Mouse (Mus musculus) forebrain, postnatal 0 days (tissue): ENCODE data around the gene Prr23a2. TPM values are rescaled to one million over a fixed set of nuclear protein-coding genes. Genes with fewer than 3 reads are reported as not detected.
"Not testable (repeated sequence)": the region's sequence is repeated elsewhere in the genome, so short reads cannot be mapped to it uniquely, and the experiment has no call there.

Experiments used
- ATAC-seq: fragments of 200-750 bp; cut with Nextera tagmentation; 2 replicates; pipeline ENCODE4 v1.8.0; 2017; ENCODE audit warnings: mild to moderate bottlenecking, moderate library complexity
- DNase-seq: peaks from one replicate; pipeline ENCODE4 v3.0.0-alpha.2; 2015
- H3K27ac ChIP-seq: fragments of 300-500 bp; sonication (generic); 2 replicates; pipeline ENCODE4 v1.5.1; 2014; ENCODE audit warnings: low read depth, mild to moderate bottlenecking, antibody characterized with exemption, low read length, moderate library complexity, mixed read lengths
- H3K27me3 ChIP-seq: fragments of 300-500 bp; sonication (generic); 2 replicates; pipeline ENCODE4 v1.6.1; 2014; ENCODE audit warnings: mild to moderate bottlenecking, low read length, mixed read lengths; ENCODE audit not compliant: insufficient read depth
- H3K36me3 ChIP-seq: fragments of 300-500 bp; sonication (generic); 2 replicates; pipeline ENCODE4 v1.6.1; 2014; ENCODE audit warnings: mild to moderate bottlenecking, moderate library complexity; ENCODE audit not compliant: insufficient read depth
- H3K4me1 ChIP-seq: fragments of 300-500 bp; sonication (generic); 2 replicates; pipeline ENCODE4 v1.6.1; 2014; ENCODE audit warnings: antibody characterized with exemption; ENCODE audit not compliant: insufficient read depth
- H3K4me2 ChIP-seq: fragments of 300-500 bp; sonication (generic); 2 replicates; pipeline ENCODE4 v1.6.1; 2014; ENCODE audit warnings: low read depth, mild to moderate bottlenecking, moderate library complexity
- H3K4me3 ChIP-seq: fragments of 300-500 bp; sonication (generic); 2 replicates; pipeline ENCODE4 v1.5.1; 2014; ENCODE audit warnings: low read depth, low read length, mixed read lengths
- H3K9ac ChIP-seq: fragments of 300-500 bp; sonication (generic); 2 replicates; pipeline ENCODE4 v1.6.1; 2014; ENCODE audit warnings: mild to moderate bottlenecking
- H3K9me3 ChIP-seq: fragments of 300-500 bp; sonication (generic); 2 replicates; pipeline ENCODE4 v1.6.1; 2016; ENCODE audit warnings: low read length
- CTCF ChIP-seq: sonication (generic); IDR thresholded peaks from 2 replicates; pipeline ENCODE4 v1.5.1; 2016; ENCODE audit warnings: antibody characterized with exemption, control low read depth, low read depth
- WGBS: fragments of 180-500 bp; shearing (Covaris S2); extraction: QIAGEN DNeasy Blood & Tissue Kit; methylation state at CpG from one replicate; pipeline ENCODE4 v1.1.7; 2014; 5-methylcytosine and 5-hydroxymethylcytosine counted together
- polyA plus RNA-seq: library from polyadenylated mRNA; unstranded; fragments of >200 nt; fragmentation: Nextera tagmentation; extraction: Ambion mirVana; gene quantifications from 2 replicates; pipeline ENCODE4 v1.2.1, GENCODE M21; 2015
- total RNA-seq: library from RNA; depleted of rRNA; stranded (reverse); fragments of >200 nt; gene quantifications from 2 replicates; pipeline ENCODE4 v1.2.3, GENCODE M21; 2014; rRNA removed

Gene Prr23a2
- total RNA-seq = not detected in 2 replicates
- not detected in 2 replicates for polyA plus RNA-seq

DNA sequence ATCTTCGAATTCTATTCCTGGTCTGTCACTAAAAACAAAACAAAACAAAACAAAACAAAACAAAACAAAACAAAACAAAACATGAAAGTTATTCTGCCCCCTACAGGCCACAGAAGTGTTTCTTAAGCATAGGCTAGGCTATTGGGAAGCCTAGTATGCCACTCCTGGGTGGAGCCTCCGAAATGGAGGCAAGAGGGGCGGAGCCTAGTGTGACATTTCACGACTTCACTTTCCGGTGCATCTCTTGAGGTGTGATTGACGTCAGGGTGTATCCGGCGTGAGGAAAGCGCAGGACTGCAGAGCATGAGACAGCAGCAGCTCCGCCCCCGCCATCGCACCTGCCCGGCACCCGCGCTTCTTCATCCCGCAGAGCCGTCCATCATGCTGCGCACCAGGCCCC is at the start of gene Prr23a2:
Gene Prr23a2, plus strand, starts transcription at position 285 of the 400 bp plus-strand sequence.
- no peaks in the 10 kb centered on the region for H3K4me1 ChIP-seq
- H3K9ac ChIP-seq = no peak within 1 kb of the TSS
- no peak for TF ChIP-seq CTCF
- no peak for ATAC-seq
- no peaks in the 10 kb centered on the region for H3K36me3 ChIP-seq
- H3K27ac ChIP-seq = no peak within 1 kb of the TSS
- no peak within 1 kb of the TSS for H3K4me3 ChIP-seq
- no peaks in the 10 kb centered on the region for H3K9me3 ChIP-seq
- H3K27me3 ChIP-seq = no peaks in the 10 kb centered on the region
- DNase-seq = no peak
- 81% methylated on average over 18 of the region's 18 CpGs for WGBS
- no peak within 1 kb of the TSS for H3K4me2 ChIP-seq

DNA sequence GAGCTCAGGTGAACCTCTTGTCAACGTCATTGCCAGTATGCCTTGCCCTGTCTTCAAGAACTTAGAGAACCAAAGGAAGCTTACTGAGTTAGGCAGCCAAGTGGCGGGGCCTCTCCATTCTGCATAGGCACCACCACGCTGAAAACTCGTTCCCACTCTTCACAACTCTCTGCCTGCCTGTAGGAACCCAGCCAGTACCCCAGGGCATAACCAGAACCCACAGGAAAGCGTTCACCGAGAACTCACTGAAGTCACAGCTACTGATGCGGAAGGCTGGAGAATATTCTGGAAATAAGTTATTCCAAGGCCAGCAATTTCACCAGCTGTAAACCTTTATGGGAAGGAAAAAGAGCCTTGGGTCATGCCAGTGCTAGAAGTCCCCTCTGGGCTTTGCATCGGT is 48.7 kb upstream of the Prr23a2 start:
- Histone ChIP-seq H3K36me3 (no peaks in the 10 kb centered on the region), H3K4me3 (no peak overlapping the region), H3K9ac (no peak overlapping the region), H3K27ac (no peak overlapping the region), H3K27me3 (no peaks in the 10 kb centered on the region), H3K4me1 (no peaks in the 10 kb centered on the region), H3K9me3 (no peaks in the 10 kb centered on the region), H3K4me2 (no peak overlapping the region)
- TF ChIP-seq CTCF = no peak
- ATAC-seq (no peak), DNase-seq (no peak)
- WGBS = 83% methylated on average over 8 of the region's 8 CpGs

DNA sequence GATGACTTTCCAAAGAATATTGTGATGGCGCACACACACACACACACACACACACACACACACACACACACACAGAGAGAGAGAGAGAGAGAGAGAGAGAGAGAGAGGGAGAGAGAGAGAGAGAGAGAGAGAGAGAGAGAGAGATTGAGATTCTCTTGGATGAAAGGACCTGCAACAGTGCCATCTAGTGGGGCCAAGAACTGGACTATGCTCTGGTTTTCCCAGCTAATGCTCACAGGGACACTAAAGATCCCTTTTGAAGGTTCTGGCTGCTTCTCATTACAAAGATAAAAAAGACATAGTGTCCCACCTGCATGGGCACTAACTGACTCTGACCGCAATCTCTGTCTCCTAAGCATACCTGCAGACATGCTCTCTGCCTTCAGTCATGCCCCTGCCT is 46.8 kb upstream of the Prr23a2 start:
- not testable (repeated sequence) for H3K9ac ChIP-seq, H3K4me1 ChIP-seq, H3K9me3 ChIP-seq, H3K27ac ChIP-seq, H3K4me3 ChIP-seq, H3K4me2 ChIP-seq, H3K27me3 ChIP-seq, H3K36me3 ChIP-seq
- WGBS = 69% methylated on average over 2 of the region's 2 CpGs
- ATAC-seq (peak; percentile 38; the same call in 1 of the 2 replicates), DNase-seq (peak; percentile 62)
- TF ChIP-seq CTCF = peak; percentile 69

DNA sequence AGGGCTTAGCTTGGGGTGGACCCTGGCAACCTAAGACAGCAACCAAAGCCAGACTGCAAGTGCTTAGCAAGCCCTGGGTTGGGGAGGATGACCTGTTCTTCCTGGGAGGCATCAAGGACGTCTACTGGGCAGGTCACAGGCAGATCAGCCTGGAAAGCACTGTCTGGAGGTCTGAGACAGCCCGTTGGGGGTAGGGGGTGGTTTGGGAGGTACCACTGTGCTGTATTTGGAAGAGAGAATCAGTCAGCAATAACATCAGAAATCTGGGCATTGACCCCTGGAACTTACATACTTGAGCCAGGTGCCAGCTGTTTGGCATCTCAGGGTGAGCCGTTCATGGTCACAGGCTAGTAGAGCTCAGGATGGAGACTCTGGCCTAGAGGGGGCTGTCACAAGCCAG is 40.2 kb upstream of the Prr23a2 start:
- no peaks in the 10 kb centered on the region for H3K9me3 ChIP-seq
- no peaks in the 10 kb centered on the region for H3K27me3 ChIP-seq
- 68% methylated on average over 3 of the region's 3 CpGs for WGBS
- DNase-seq = no peak
- H3K9ac ChIP-seq = no peak overlapping the region
- H3K4me2 ChIP-seq = no peak overlapping the region
- no peak for ATAC-seq
- no peak for TF ChIP-seq CTCF
- H3K4me3 ChIP-seq = no peak overlapping the region
- no peaks in the 10 kb centered on the region for H3K36me3 ChIP-seq
- H3K27ac ChIP-seq = no peak overlapping the region
- no peaks in the 10 kb centered on the region for H3K4me1 ChIP-seq

DNA sequence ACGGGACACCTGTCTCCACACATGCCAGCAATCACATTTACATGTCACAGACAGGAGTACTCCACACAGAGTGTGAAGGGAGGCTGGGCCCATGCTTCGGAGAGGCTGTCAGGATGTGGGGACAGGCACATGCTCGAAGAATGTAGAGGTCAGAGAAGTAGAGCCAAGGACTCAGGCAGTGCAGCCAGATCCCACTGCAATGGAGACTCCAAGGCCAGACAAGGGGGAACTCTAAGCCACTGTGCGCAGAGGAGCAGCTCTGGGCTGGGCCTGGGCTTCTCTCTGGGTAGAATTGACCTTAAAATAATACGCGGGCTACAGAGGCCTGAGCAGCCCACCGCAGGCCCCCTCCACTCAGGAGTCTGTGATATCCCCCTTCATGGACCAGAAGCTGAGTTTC is 38.7 kb upstream of the Prr23a2 start:
- no peaks in the 10 kb centered on the region for H3K4me1 ChIP-seq
- no peaks in the 10 kb centered on the region for H3K27me3 ChIP-seq
- WGBS = 85% methylated on average over 7 of the region's 7 CpGs
- H3K9me3 ChIP-seq = no peaks in the 10 kb centered on the region
- TF ChIP-seq CTCF = no peak
- H3K9ac ChIP-seq = no peak overlapping the region
- H3K36me3 ChIP-seq = no peaks in the 10 kb centered on the region
- no peak for ATAC-seq
- no peak for DNase-seq
- H3K4me3 ChIP-seq = no peak overlapping the region
- H3K27ac ChIP-seq = no peak overlapping the region
- H3K4me2 ChIP-seq = no peak overlapping the region

DNA sequence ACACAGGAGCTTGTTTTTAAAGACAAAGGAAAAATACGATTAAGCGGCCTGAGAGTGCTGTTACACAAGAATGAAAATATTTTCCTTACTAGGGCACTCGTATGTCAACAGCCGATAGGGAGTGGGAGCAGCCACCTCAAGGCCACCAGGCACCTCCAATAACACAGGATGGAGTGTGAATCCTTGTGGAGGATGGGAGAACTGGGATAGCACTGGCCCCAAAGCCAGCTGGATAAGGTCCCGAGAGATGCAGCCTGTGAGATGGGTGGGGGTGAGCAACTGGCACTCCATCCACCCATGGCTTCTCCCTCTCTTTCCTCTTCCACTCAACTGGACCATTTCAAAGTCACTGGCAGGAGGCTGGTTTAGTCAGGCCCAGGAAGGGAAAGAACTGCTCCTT is 37.3 kb upstream of the Prr23a2 start:
- H3K27me3 ChIP-seq = no peaks in the 10 kb centered on the region
- no peak overlapping the region for H3K27ac ChIP-seq
- no peak overlapping the region for H3K4me3 ChIP-seq
- no peaks in the 10 kb centered on the region for H3K36me3 ChIP-seq
- H3K4me2 ChIP-seq = no peak overlapping the region
- TF ChIP-seq CTCF = no peak
- H3K9me3 ChIP-seq = no peaks in the 10 kb centered on the region
- H3K4me1 ChIP-seq = no peaks in the 10 kb centered on the region
- ATAC-seq (no peak), DNase-seq (no peak)
- no peak overlapping the region for H3K9ac ChIP-seq
- 75% methylated on average over 5 of the region's 5 CpGs for WGBS

DNA sequence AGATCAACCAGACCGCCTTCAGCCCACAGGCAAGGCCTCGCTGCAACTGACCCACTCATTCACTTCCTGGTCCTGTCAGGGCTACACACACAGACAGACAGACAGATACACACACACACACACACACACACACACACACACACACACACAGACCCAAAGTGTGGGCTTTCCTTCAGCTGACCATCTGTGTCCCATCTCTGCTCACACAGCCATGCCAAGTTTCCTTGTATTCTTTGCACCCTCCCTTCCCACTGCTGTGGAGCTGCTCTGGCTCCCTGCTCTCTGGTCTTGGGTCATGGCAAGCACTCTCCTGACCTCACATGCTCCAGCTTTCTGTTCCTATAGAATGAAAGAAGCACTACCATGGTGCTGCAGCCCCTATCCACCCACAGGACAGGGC is 36.8 kb upstream of the Prr23a2 start:
- no peaks in the 10 kb centered on the region for H3K4me1 ChIP-seq
- no peak for ATAC-seq
- no peak overlapping the region for H3K27ac ChIP-seq
- 86% methylated on average over 2 of the region's 2 CpGs for WGBS
- no peaks in the 10 kb centered on the region for H3K27me3 ChIP-seq
- H3K9me3 ChIP-seq = no peaks in the 10 kb centered on the region
- H3K4me2 ChIP-seq = no peak overlapping the region
- no peak for TF ChIP-seq CTCF
- H3K4me3 ChIP-seq = no peak overlapping the region
- H3K36me3 ChIP-seq = no peaks in the 10 kb centered on the region
- no peak for DNase-seq
- no peak overlapping the region for H3K9ac ChIP-seq

DNA sequence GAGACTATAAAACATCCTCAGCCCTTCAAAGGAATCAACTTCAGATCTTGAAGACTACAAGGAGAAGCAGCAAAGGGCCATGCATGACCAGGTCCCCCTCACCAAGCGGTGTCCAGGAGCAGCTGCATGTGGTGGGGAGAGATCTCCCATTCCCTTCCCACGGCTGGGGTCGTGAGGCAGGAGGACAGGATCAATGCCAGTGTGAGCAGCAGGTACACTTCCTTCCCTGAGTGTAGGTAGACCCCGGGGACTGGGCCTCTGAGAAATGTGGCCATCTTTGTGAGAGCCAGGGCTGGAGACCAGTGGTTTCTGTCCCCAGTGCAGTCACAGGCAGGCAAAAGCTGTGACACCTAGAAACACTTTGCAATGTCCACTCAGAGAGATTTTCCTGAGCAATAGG is 35.8 kb upstream of the Prr23a2 start:
- no peak for DNase-seq
- no peaks in the 10 kb centered on the region for H3K27me3 ChIP-seq
- no peak overlapping the region for H3K27ac ChIP-seq
- H3K9ac ChIP-seq = no peak overlapping the region
- no peaks in the 10 kb centered on the region for H3K36me3 ChIP-seq
- WGBS = 95% methylated on average over 4 of the region's 4 CpGs
- no peak for ATAC-seq
- H3K9me3 ChIP-seq = no peaks in the 10 kb centered on the region
- H3K4me1 ChIP-seq = no peaks in the 10 kb centered on the region
- no peak overlapping the region for H3K4me2 ChIP-seq
- no peak overlapping the region for H3K4me3 ChIP-seq
- no peak for TF ChIP-seq CTCF
